Mouse (Mus musculus) forebrain, embryonic 11.5 days (tissue): ENCODE measurements around the gene Pskh1. TPM values are rescaled to one million over a fixed set of nuclear protein-coding genes. Genes with fewer than 3 reads are reported as not detected.

Experiments used
- ATAC-seq: fragments of 200-750 bp; cut with Nextera tagmentation; replicated peaks from 2 replicates; pipeline ENCODE4 v1.8.0; 2017; ENCODE audit warnings: moderate TSS enrichment; ENCODE audit not compliant: low FRiP score
- DNase-seq: peaks from one replicate; pipeline ENCODE4 v3.0.0-alpha.2; 2017; ENCODE audit warnings: low spot score
- H3K27ac ChIP-seq: fragments of 300-500 bp; sonication (generic); 2 replicates; pipeline ENCODE4 v1.5.1; 2014; ENCODE audit warnings: low read depth, low read length
- H3K27me3 ChIP-seq: fragments of 300-500 bp; sonication (generic); 2 replicates; pipeline ENCODE4 v1.6.1; 2014; ENCODE audit warnings: mild to moderate bottlenecking, low read length, mixed read lengths; ENCODE audit not compliant: control insufficient read depth, insufficient read depth
- H3K36me3 ChIP-seq: fragments of 300-500 bp; sonication (generic); 2 replicates; pipeline ENCODE4 v1.6.1; 2014; ENCODE audit warnings: mild to moderate bottlenecking, low read length, moderate library complexity, mixed read lengths; ENCODE audit not compliant: control insufficient read depth, insufficient read depth
- H3K4me1 ChIP-seq: fragments of 300-500 bp; sonication (generic); replicated peaks from 2 replicates; pipeline ENCODE4 v1.6.1; 2014; ENCODE audit warnings: low read length, mixed read lengths; ENCODE audit not compliant: control insufficient read depth, insufficient read depth
- H3K4me2 ChIP-seq: fragments of 300-500 bp; sonication (generic); 2 replicates; pipeline ENCODE4 v1.6.1; 2014; ENCODE audit warnings: low read depth, mild to moderate bottlenecking, low read length, moderate library complexity, mixed read lengths; ENCODE audit not compliant: severe bottlenecking
- H3K4me3 ChIP-seq: fragments of 300-500 bp; sonication (generic); 2 replicates; pipeline ENCODE4 v1.5.1; 2014; ENCODE audit warnings: low read depth, low read length
- H3K9ac ChIP-seq: fragments of 300-500 bp; sonication (generic); 2 replicates; pipeline ENCODE4 v1.6.1; 2014; ENCODE audit warnings: low read length
- H3K9me3 ChIP-seq: fragments of 300-500 bp; sonication (generic); 2 replicates; pipeline ENCODE4 v1.6.1; 2016; ENCODE audit warnings: low read length, mixed read lengths; ENCODE audit not compliant: control insufficient read depth
- WGBS: fragments of 180-500 bp; shearing (Covaris S2); extraction: QIAGEN DNeasy Blood & Tissue Kit; methylation state at CpG from one replicate; pipeline ENCODE4 v1.1.7; 2014; 5-methylcytosine and 5-hydroxymethylcytosine counted together
- polyA plus RNA-seq: library from polyadenylated mRNA; unstranded; fragments of >200 nt; fragmentation: Nextera tagmentation; extraction: Ambion mirVana; gene quantifications from 2 replicates; pipeline ENCODE4 v1.2.1, GENCODE M21; 2014

The Pskh1 gene
- polyA plus RNA-seq, 1 experiment from 2014 or later: 23.1 TPM

- WGBS: 93% methylated on average over 6 of the region's 6 CpGs
These were observed 25.9 kb upstream of the Pskh1 start for GRCm38 (mm10) chr8:105874301-105874700.

GRCm38 (mm10) chr8:105880754-105881520 lies 19.3 kb upstream of the Pskh1 start, which contains the start of gene Edc4:
Edc4 (plus strand) TSS chr8:105880881.
- peak within 1 kb of the TSS; percentile 46; the same call in 1 of the 2 replicates for H3K27ac ChIP-seq
- DNase-seq (peak; percentile 91), ATAC-seq (peak; percentile 90)
- H3K4me1 ChIP-seq: peaks cover 9% of the 10 kb centered on the region
- H3K36me3 ChIP-seq: peaks cover 19% of the 10 kb centered on the region; the same call in 1 of the 2 replicates
- WGBS: 1% methylated on average over 45 of the region's 45 CpGs
- H3K9ac ChIP-seq: peak within 1 kb of the TSS; percentile 91
- H3K9me3 ChIP-seq: no peaks in the 10 kb centered on the region
- H3K4me2 ChIP-seq: peak within 1 kb of the TSS; percentile 92
- peak within 1 kb of the TSS; percentile 92 for H3K4me3 ChIP-seq
- H3K27me3 ChIP-seq: no peaks in the 10 kb centered on the region

More at GRCm38 (mm10) chr8:105874301-105874700, 25.9 kb upstream of the Pskh1 start:
- no peak overlapping the region for H3K4me2 ChIP-seq
- no peak overlapping the region for H3K4me3 ChIP-seq
- H3K9ac ChIP-seq: no peak overlapping the region
- no peaks in the 10 kb centered on the region for H3K27me3 ChIP-seq
- no peak for ATAC-seq
- H3K36me3 ChIP-seq: peaks cover 20% of the 10 kb centered on the region; the same call in 1 of the 2 replicates
- DNase-seq: no peak
- H3K27ac ChIP-seq: no peak overlapping the region
- no peaks in the 10 kb centered on the region for H3K4me1 ChIP-seq
- no peaks in the 10 kb centered on the region for H3K9me3 ChIP-seq

- Histone ChIP-seq H3K27me3 (no peaks in the 10 kb centered on the region), H3K4me2 (no peak overlapping the region), H3K4me3 (no peak overlapping the region), H3K9me3 (no peaks in the 10 kb centered on the region), H3K4me1 (peaks cover 5% of the 10 kb centered on the region; the same call in 1 of the 2 replicates), H3K36me3 (peaks cover 29% of the 10 kb centered on the region), H3K27ac (no peak overlapping the region), H3K9ac (no peak overlapping the region)
- ATAC-seq: no peak
- no peak for DNase-seq
- 93% methylated on average over 12 of the region's 12 CpGs for WGBS
These were observed 10.3 kb upstream of the Pskh1 start for GRCm38 (mm10) chr8:105889756-105890465.

GRCm38 (mm10) chr8:105890870-105891269 lies 9.4 kb upstream of the Pskh1 start:
- H3K36me3 ChIP-seq: peaks cover 23% of the 10 kb centered on the region
- no peak for DNase-seq
- H3K9ac ChIP-seq: no peak overlapping the region
- no peaks in the 10 kb centered on the region for H3K27me3 ChIP-seq
- peaks cover 5% of the 10 kb centered on the region; the same call in 1 of the 2 replicates for H3K4me1 ChIP-seq
- WGBS: 91% methylated on average over 6 of the region's 6 CpGs
- no peaks in the 10 kb centered on the region for H3K9me3 ChIP-seq
- no peak overlapping the region for H3K4me2 ChIP-seq
- no peak overlapping the region for H3K4me3 ChIP-seq
- no peak for ATAC-seq
- no peak overlapping the region for H3K27ac ChIP-seq

GRCm38 (mm10) chr8:105892432-105892831 lies 7.8 kb upstream of the Pskh1 start:
- no peak overlapping the region for H3K27ac ChIP-seq
- H3K4me1 ChIP-seq: peaks cover 5% of the 10 kb centered on the region; the same call in 1 of the 2 replicates
- ATAC-seq (0 out of 2 replicates have a peak, but pooled peaks have one; percentile 6), DNase-seq (no peak)
- no peaks in the 10 kb centered on the region for H3K27me3 ChIP-seq
- H3K36me3 ChIP-seq: peaks cover 16% of the 10 kb centered on the region
- 92% methylated on average over 6 of the region's 6 CpGs for WGBS
- H3K4me2 ChIP-seq: no peak overlapping the region
- no peak overlapping the region for H3K9ac ChIP-seq
- H3K4me3 ChIP-seq: no peak overlapping the region
- H3K9me3 ChIP-seq: no peaks in the 10 kb centered on the region

- Histone ChIP-seq H3K4me1 (peaks cover 5% of the 10 kb centered on the region; the same call in 1 of the 2 replicates), H3K27me3 (no peaks in the 10 kb centered on the region), H3K27ac (no peak within 1 kb of the TSS), H3K9me3 (no peaks in the 10 kb centered on the region), H3K4me3 (no peak within 1 kb of the TSS), H3K9ac (no peak within 1 kb of the TSS), H3K36me3 (peaks cover 12% of the 10 kb centered on the region), H3K4me2 (no peak within 1 kb of the TSS)
- peak; percentile 83 for DNase-seq
- ATAC-seq: peak; percentile 92
- WGBS: 5% methylated on average over 11 of the region's 11 CpGs
These were observed 6.9 kb upstream of the Pskh1 start, which contains the start of gene Nrn1l for GRCm38 (mm10) chr8:105893339-105893738. Nrn1l (plus strand) TSS chr8:105893567.

- ATAC-seq: no peak
- H3K4me2 ChIP-seq: no peak overlapping the region
- 78% methylated on average over 9 of the region's 9 CpGs for WGBS
These were observed 2.3 kb upstream of the Pskh1 start for GRCm38 (mm10) chr8:105897801-105898480.

GRCm38 (mm10) chr8:105900941-105901616 lies 838 bp downstream of the Pskh1 start:
- WGBS: 39% methylated on average over 16 of the region's 16 CpGs
- peak overlapping the region; percentile 90 for H3K4me3 ChIP-seq
- peaks cover 2% of the 10 kb centered on the region; the same call in 1 of the 2 replicates for H3K4me1 ChIP-seq
- H3K9ac ChIP-seq: peak overlapping the region; percentile 98
- H3K4me2 ChIP-seq: peak overlapping the region; percentile 86
- DNase-seq (no peak), ATAC-seq (no peak)
- H3K27ac ChIP-seq: 0 out of 2 replicates have a peak overlapping the region, but pooled peaks have one; percentile 57
- no peaks in the 10 kb centered on the region for H3K9me3 ChIP-seq
- no peaks in the 10 kb centered on the region for H3K36me3 ChIP-seq
- H3K27me3 ChIP-seq: no peaks in the 10 kb centered on the region

More at GRCm38 (mm10) chr8:105897801-105898480, 2.3 kb upstream of the Pskh1 start:
- Histone ChIP-seq H3K36me3 (no peaks in the 10 kb centered on the region), H3K4me3 (no peak overlapping the region), H3K27me3 (no peaks in the 10 kb centered on the region), H3K4me1 (peaks cover 7% of the 10 kb centered on the region; the same call in 1 of the 2 replicates), H3K9me3 (no peaks in the 10 kb centered on the region), H3K9ac (no peak overlapping the region), H3K27ac (no peak overlapping the region)
- no peak for DNase-seq
